Mouse (Mus musculus) ZHBTc4 (cell line): ENCODE data around the gene Mlycd.

Experiments
- DNase-seq: peaks from one replicate; pipeline ENCODE4 v3.0.0-alpha.2; 2011; ENCODE audit warnings: low read depth, low spot score

Gene Mlycd

GRCm38 (mm10) chr8:119432372-119432771, 37.7 kb downstream of the Mlycd start:
- DNase-seq: no peak

- no peak for DNase-seq
These were observed 39.0 kb downstream of the Mlycd start, which contains the start of gene Osgin1 for GRCm38 (mm10) chr8:119433582-119434174. Osgin1 (plus strand) TSS chr8:119434124.

GRCm38 (mm10) chr8:119434569-119434968, 39.9 kb downstream of the Mlycd start:
- no peak for DNase-seq

GRCm38 (mm10) chr8:119435527-119435926, 40.8 kb downstream of the Mlycd start:
- DNase-seq: no peak

- no peak for DNase-seq
These were observed 41.7 kb downstream of the Mlycd start for GRCm38 (mm10) chr8:119436331-119436730.

- DNase-seq: no peak
These were observed 42.3 kb downstream of the Mlycd start for GRCm38 (mm10) chr8:119436933-119437332.

GRCm38 (mm10) chr8:119437506-119437905, 42.8 kb downstream of the Mlycd start:
- no peak for DNase-seq

GRCm38 (mm10) chr8:119438876-119439275, 44.2 kb downstream of the Mlycd start:
- no peak for DNase-seq

GRCm38 (mm10) chr8:119439424-119439823, 44.7 kb downstream of the Mlycd start:
- DNase-seq: no peak

- no peak for DNase-seq
These were observed 45.2 kb downstream of the Mlycd start for GRCm38 (mm10) chr8:119439893-119440249.

GRCm38 (mm10) chr8:119440250-119440951, 45.7 kb downstream of the Mlycd start:
- peak; percentile 91 for DNase-seq

GRCm38 (mm10) chr8:119440952-119441270, 46.2 kb downstream of the Mlycd start:
- DNase-seq: no peak

GRCm38 (mm10) chr8:119442013-119442412, 47.3 kb downstream of the Mlycd start:
- no peak for DNase-seq

- DNase-seq: no peak
These were observed 48.3 kb downstream of the Mlycd start for GRCm38 (mm10) chr8:119442970-119443369.

- peak; percentile 95 for DNase-seq
These were observed 51.7 kb downstream of the Mlycd start, which contains the start of gene Necab2 for GRCm38 (mm10) chr8:119446211-119446989. Necab2 (plus strand) TSS chr8:119446719.

GRCm38 (mm10) chr8:119446990-119447780, 52.5 kb downstream of the Mlycd start:
- no peak for DNase-seq

GRCm38 (mm10) chr8:119447781-119448170, 53.1 kb downstream of the Mlycd start:
- no peak for DNase-seq

- no peak for DNase-seq
These were observed 54.9 kb downstream of the Mlycd start for GRCm38 (mm10) chr8:119449627-119450026.

- DNase-seq: no peak
These were observed 56.5 kb downstream of the Mlycd start for GRCm38 (mm10) chr8:119451131-119451530.

GRCm38 (mm10) chr8:119452919-119453318, 58.2 kb downstream of the Mlycd start:
- DNase-seq: no peak

GRCm38 (mm10) chr8:119456045-119456444, 61.4 kb downstream of the Mlycd start:
- DNase-seq: no peak

- no peak for DNase-seq
These were observed 65.0 kb downstream of the Mlycd start for GRCm38 (mm10) chr8:119459724-119460123.
